Mouse (Mus musculus) urinary bladder, postnatal 4 days (tissue): ENCODE data around the gene Sec14l2.

ENCODE experiments used
- DNase-seq, 2 experiments: peaks; one replicate each; pipeline ENCODE4 v3.0.0; 2021 to 2022; ENCODE audit warnings: low spot score in 2 of 2

Sec14l2 gene

DNA sequence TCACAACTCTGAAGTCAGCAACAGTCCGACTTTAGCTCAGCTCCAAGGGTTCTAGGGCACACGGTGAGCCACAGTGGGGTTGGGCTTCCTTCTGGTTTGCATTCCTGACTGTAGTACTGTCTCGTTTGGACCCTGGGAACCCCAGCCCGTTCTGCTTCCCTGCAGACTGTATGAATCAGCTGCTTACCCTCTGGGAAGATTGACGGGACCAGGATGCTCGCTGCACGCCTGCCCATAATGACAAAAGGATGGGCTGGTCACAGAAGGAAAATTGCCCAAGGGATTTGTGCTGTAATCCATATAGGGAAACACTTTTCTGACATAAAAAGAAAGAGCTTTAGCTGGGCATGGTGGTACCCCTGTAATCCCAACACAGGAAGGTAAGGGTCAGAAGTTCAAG, 24.4 kb downstream of the Sec14l2 start:
- DNase-seq: no peak

DNA sequence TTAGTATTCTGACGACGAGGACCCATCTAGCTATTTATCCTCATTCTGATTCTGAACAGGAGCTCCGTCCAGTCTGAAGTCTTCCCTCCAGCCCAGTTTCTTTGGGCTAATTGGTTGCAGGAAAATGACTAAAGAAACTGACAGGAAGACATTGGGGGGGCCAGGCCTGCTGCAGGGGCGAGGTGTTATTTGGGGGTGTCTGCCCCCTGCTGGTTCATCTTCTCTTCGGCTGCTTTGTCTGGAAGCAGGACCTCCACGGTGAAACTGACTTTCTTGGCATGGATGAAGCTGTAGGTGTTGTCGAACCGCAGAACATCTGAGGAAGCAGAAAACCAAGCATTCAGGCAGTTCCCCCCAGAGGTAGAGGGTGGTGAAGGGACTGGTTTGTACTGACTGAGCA, 25.1 kb downstream of the Sec14l2 start:
- DNase-seq: no peak

DNA sequence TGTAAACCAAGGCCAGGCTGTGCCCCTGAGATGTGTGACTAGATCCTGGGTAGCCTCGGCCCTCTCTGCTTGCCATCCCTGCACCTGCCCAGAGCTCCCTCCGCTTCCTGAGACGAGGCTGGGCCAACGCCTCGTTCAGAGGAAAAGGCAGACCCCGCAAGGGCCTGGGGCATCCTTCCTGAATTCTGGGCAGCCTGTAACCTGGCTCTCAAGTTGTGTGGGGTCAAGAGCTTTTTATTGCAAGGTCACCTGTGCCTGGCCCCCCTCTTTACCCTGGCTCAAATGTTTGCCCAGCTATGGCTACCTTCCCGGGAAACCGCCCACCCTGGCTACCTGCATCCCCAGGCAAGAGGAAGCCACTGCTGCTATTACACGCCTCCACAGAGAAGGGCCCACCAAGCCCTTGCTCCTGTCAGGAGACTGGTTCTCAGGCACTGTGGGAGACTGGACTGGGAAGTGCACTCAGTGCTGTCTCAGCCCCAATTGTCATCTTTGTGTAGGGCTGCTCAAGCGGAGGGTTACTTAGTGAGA, 26.1 kb downstream of the Sec14l2 start:
- no peak for DNase-seq

DNA sequence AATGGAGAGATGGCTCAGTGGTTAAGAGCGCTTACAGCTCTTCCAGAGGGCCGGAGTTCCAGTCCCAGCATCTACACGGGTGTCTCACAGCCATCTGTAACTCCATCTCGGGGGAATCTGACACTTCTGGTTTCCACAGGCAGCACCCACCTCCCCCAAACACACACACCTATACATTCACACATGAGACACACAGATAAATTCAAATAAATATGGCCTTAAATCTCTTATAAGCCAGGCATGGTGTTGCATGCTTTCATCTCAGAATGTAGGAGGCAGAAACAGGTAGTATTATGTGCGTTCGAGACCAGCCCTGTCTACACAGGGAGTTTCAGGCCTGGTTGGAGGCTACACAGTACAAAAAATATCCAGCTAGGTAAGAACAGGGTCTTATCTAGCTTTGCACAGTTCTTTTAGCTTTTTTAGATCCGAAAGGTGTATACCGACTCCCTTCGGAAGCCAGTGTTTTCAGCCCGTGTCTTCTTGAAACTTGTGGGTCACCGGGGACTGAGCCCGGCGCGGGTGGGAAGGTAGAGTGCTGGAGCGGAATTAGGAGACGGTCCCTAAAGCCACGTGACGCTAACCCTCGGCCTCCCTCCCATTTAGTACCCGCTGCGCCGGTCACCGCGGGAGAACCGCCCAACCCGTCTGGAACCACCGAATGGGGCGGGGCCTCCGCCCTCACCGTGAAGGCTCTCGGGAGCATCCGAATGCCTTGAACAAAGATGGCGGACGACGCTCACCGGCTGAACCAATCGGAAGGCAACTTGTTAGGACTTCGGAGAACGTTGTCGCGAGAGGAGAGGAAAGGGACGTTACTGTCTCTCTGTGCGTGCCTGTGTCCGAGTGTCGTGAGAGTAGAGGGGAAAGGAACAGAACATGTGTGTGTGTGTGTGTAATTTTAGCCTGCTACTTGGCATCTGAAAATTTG, 26.9 kb downstream of the Sec14l2 start:
- peak; percentile 97 to 98 for DNase-seq

DNA sequence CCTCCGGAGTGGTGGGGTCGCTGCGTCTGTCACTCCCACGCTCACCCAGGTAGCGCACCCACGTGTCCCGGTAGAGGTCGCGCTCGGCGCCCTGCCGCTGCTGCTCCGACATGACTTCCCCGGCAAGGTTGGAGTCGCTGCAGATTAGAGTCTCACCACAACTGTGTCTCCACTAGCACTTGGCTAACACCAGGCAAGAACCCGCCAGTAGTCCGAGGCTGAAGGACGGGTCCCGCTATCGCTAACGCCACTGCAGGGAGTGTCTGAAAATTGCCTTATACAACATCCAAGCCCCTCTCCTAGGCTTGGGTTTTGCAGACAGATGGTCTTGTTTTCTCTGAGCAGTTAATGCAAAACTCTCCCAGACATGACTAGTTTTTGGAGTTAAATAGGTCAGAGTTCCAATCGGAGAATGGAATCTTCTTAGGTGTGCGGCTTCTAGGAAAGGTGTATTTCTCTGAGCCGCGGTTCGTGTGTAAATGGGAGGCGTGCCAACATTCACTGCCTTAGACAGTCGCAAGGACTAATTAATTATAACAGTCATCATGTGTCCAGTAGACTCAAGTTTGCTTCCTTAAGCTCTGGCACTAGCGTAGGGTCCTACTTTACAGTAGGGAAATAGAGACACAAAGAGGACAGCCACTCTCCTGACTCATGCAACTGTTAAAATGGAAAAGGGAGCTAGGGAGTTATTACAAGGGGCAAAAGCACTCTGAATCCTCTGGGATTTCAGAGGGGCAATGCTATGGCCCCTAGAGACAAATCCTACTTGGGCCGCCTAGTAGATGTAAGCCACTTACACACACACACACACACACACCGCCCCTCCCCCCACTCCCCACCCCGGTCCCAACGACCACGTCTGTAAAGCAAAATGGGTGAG, 27.8 kb downstream of the Sec14l2 start, which contains the start of gene Mtfp1:
Gene Mtfp1 (minus strand): TSS at position 275 of the 883 bp plus-strand sequence.
- DNase-seq: peak in 1 of 2 experiments; percentile 32

DNA sequence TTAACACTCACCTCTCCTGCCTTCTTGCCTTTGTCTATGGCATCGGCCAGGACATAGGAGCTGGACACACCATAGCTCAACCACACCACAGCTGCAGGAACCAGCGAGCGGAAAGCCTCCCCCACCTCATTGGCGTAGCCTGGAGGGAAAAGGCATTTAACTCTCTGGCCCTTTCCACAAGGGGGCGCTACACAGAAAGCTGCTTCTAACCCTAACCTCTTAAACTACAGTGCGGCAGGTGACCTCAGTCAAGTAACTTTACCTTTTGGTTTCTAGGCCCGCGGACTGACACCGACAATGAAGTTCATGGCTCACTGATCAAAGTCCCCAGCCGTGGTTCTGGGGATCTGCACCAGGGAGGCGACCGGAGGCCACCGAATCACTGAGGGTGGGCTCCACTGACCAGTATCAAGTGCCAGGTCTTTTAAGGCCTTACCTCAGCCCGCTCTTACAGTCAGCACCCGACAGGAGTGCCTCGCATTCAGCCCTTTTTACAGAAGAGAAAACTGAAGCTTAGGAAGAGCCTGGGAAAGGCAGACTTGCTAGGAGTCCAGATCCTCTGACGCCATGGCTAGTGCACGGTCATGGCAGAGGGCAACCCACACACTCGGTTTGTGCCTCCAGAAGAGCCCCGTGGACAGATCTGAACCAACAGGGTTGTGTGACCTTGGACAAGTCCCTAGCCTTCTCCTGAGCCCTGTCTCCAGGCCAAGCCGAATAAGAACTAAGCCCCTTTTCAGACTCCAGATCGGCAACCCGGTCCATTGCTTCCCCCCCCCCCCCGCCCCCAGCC, 28.6 kb downstream of the Sec14l2 start:
- no peak for DNase-seq

DNA sequence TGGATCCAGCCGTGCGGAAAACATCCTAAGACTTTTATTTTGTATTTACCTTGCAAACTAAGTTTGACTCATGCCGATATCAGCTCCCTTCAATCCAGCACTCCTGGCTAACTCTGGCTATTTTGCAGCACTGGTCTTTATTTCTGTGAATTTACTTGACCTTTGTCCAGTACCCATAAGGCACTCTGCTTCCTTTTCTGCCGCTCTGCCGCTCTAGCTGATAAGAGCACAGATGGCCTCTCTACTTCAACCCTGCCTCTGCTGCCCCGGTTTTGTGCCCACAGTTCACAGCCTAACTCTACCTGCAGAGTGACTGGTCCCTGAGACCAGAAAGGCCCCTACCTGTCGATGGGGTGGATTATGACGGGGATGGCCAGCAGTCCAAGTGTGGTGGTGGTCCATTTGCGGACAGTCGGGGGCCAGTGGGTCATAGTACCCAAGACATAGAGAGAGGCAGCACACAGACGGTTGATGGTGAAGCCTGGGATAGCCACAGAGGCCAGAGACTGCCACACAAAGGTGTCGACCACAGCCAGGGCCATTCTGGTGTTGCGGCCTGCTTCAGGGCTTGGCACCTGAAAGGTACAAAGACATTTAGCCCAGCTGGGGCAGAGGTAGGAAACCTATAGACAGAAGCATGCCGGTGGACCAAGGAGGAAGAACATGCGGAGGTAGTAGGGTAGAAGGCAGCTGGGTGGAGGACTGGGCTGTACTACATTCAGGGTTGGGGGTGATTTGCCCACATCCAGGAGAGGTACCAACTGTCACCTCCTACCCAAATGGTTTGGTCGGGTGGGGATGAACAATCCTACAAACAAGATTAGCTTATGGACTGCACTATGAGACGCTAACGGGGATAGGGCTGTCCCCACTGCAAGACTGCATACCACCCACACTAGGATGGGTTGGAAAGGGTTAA, 29.5 kb downstream of the Sec14l2 start:
- no peak for DNase-seq

DNA sequence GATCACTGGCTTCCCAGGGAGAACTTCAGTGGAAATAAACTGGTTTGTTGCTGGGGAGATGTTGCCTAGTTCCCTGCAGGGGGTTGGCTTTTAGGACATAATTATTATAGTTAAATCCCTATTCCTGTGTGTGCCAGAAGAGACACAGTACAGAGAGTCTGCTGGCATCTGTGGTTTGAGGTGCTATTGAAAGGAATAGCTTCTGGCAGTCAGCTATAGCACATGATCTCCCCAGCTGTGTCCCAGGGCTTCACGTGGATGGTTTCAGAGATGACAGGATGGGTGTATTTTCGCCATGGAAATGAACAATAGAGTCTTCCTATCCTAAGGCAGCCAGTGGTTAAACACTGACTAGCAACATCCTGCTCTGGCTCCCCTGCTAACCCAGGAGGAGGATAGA, 35.9 kb downstream of the Sec14l2 start:
- no peak for DNase-seq

DNA sequence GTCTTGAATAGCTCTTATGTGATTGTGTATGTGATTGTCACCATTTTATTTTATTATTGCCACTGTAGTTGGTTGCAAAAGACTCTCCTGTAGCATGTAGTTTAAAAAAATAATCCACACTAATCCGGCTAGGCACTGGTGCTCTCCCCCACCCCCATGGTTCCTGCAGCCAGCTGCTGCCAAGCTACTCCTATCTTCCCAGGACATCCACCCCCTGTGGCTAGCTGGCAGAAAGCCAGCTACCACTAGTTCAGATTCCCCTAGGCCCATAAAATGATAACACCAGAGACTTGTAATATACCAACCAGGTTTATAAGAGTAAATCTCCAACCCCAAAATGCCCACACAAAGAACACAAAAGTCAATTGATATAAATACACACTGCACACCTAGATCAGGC, 37.0 kb downstream of the Sec14l2 start:
- DNase-seq: no peak

DNA sequence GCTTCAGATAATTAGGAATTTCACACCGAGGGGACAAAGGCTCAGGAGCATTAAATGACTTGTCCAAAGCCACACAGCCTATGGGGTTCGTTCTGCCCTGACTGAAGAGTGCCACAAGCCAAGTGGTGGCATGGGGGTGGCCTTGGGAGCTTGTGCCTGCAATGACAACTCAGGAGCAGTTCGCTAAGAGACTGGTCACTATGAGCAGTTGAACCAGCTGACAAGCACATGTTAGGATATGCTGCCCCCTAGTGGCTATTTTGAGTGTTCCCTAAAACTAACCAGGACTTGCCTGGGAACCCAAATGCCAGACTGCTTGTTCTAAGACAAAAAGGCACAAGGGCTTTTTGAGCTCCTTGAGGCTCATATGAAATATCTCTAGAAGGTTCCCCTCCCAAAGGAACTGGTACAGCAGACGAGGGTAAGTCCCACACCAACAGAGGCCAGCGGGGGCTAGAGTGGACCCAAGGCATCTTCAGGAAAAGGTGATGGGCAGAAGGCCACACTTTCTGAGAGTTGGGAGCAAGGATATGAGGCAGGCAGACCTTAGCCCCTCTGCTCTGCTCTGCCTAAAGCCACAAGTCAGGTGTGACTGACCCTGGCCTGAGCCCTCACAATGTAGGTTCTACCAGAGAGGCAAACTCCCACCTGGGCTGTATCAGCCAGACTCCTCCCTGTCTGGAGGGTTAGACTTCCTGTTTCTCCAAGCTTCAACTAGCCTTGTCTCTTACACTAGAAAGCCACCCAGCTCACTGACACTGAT, 39.7 kb downstream of the Sec14l2 start:
- no peak for DNase-seq

DNA sequence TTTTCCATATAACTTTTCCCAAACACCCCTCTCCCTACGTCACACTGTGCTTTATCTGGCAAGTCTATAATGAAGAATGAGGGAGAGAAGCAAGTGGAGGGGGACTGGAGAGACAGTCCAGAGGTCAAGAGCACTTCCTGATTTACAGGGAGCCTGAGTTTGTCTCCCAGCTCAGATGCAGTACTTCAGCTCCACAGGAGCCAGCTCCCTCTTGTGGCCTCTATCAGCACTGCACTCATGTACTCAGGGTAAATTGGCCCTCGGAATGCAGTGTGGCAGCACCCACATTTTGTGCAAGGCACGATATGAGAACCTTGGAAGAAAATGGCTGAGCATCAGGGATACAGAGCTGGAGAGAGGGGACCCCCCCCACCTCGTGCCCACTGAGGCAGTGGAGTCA, 43.0 kb downstream of the Sec14l2 start:
- no peak for DNase-seq

DNA sequence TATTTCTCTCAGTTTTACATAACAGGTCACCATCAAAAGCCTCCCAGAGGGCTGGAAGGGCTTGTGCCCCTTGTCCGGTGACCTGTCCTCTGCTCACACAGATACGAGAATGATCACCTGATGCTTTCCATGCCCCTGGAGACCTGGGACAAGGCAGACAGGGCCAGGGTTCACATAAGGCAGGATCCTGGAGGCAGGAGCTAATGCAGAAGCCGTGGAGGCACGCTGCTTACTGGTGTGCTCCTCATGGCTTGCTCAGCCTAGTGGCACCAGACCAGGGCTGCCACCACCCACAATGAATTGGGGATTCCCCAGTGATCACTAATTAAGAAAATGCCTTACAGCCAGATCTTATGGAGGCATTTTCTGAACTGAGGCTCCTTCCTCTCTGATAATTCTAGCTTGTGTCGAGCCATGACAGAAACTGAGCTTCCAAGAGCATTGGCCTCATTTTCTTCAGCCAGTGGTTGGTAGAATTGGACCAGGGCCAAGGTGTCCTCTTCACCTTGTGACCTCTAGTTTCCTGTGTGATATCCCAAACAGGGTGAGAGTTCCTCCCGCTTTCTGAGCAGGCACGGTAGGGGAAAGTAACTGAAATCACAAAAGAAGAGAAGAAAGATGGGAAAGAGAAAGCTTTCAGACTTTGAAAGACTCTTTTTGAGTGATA, 44.8 kb downstream of the Sec14l2 start:
- no peak for DNase-seq

DNA sequence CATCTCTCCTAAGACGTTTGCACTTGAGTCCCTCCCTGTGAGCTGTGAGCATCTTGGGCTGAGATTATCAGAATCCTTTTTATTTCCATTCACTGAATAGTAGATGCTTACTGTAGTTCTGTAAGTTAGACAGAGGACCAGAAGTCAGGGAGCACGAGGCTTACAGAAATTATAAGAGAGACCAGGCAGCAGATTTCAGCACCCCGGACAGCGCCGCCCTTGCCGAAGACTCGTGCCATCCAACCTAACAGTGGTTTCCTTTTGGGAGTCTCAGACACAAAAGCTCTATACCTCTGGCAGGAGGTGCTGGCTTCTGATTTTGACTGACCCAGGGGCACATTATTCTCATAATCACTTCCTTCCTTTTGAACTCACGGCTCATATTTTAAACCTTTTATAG, 46.6 kb downstream of the Sec14l2 start:
- DNase-seq: peak in 1 of 2 experiments; percentile 76

DNA sequence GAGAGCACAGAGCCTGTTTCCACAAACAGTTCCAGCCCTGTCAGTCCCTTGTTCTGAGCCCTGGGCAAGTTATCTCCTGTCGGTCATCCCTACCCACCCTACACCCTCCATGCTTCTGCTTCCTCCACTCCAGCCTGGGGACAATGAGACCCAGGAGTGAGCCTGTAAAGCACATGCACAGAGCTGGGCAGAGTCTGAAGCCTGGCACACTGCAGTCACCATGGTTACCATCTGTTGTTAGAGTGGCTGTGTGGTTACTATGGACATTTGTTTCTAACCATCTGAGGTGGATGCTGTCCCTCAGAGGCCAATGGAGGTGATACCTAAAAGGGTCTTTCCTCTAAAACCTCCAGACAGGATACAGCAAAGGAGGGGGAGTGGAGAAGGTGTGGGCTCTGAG, 53.6 kb downstream of the Sec14l2 start:
- no peak for DNase-seq

DNA sequence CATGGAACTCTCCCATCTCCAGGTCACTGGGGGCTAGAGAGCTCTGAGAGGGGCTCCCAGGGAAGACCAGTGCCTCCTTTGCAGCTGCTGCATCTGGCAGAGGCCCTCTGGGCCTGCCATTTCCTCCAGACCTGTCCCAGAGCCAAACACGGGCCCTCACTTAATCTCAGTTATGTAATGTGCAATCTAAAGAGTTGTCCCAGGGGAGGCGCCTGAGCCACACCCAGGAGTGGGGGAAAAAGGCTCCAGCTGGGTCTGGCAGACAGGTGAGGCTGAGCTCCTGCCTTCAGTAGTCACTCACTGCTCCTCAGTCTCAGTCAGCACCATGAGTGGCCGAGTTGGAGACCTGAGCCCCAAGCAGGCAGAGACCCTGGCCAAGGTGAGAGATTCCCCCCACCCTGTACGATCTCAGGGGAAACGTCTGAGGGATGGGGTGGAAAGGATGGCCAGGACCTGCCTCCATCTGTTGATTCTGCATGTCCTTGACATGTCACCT, 58.5 kb downstream of the Sec14l2 start, which contains the start of gene Sec14l3:
Gene Sec14l3 (plus strand): TSS at position 215 of the 496 bp plus-strand sequence.
- DNase-seq: no peak

DNA sequence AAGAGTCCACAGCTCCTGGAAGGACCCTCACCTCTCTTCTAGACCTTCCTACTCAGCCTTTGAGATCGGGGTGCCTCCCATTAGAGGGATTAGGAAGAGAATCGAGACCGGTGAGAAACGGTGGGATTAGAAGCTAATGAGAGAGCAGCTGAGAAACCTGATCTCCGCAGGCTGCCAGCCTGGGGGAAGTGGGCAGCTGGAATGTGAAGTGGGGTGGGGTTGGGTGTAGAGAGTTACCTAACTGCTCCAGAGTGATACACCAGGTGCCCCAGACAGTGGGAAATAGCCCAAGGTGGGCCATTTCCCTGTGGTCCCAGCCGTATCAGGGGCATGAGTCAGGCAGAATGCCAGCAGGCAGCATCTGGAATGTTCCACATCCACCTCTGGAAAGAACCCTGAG, 60.2 kb downstream of the Sec14l2 start:
- DNase-seq: no peak

DNA sequence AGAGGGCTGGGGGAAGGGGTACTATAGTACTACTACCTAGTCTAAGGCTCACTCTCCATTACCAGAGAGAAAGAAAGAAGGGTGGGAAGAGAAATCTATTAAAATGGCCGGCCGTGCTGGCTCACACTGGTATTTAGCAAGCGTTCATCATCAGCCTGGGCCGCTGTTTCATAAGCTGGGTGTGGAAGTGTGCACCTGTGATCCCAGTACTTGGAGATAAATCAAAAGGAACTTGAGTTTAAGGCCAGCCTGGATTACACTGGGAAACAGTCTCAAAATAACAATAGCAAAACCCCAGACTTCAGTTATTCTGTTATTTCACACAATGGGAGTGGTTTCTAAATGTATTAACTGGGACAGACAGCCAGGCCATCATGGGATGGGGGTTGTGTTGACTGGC, 60.7 kb downstream of the Sec14l2 start:
- no peak for DNase-seq

DNA sequence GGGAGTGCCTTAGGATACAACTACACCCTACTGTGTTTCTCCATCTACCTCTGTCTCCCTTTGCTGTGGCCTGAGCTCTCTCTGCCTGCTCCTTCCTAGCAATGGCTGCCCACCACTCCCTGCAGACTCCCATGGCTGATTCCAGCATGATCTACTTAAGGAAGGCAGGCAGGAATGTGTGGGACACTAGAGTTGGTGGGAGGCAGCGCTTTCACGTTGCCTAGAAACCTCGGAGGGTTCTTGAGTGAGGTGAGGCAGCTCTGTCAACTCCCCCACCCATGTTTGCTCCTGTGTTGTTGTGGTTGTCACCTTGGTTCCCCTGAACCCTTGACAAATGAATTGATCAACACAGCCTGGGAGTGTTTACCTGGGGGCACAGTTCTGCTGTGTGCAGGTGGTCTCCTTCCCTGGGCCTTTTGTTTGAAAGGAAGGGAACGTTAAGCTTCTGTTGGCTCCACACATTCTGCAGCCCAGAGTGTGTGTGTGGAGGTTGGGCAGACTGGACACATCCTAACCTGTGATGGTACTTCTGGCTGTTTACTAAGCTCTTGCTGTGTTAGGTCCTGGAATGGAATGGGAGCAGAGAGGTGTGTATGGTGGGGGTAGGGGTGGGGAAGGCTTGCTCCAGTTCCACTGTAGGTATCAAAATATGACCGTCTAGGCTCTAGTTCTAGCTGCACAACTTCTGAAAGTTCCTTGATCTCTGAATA, 62.2 kb downstream of the Sec14l2 start:
- DNase-seq: no peak
